18 mouse cellular contexts compared by ENCODE assay signal in the genomic region with DNA sequence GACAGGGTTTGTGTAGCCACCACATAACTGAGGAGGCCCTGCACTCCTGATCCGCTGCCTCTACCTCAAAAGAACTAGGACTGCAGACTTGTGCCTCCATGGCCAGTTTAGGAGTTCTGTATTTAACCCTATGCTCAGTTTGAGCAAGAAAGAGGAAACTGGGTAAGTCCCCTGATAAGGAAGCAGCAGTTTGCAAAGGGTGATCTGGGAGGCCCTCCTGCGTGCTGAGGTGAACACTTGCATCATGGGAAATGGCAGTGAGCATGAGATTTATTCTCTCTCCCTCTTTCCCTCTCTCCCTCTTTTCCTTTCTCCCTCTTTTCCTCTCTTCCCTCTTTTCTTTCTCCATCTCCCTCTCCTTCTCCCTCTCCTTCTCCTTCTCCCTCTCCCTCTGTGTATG.
DNase-seq lines count a peak whose midpoint lies in the region; ATAC-seq lines count a peak whose summit lies in the region.
"Had no signal": no experiment of that assay in that cellular context is flagged by ENCODE, and none has a peak within 500 bp of the region (broad histone marks: within the 10 kb centered on the region; RNA-seq: fewer than 3 reads in every experiment).

No protein-coding gene starts in this region.

- ATAC-seq in heart, embryonic 13.5 days (ENCODE audit: extremely low read depth, insufficient number of reproducible peaks, low FRiP score, low TSS enrichment): no peak
- ATAC-seq in liver, embryonic 11.5 days (replicated peaks; ENCODE audit: low FRiP score): no peak
- peak; percentile 37 to 42; a peak in 2 of 4 replicates for ATAC-seq in hematopoietic stem cell, adult 5-6 weeks (replicated peaks in 1 of 2; ENCODE audit: insufficient read depth in 1 of 2, low FRiP score in 2 of 2, low TSS enrichment in 1 of 2, low read depth in 1 of 2, poor library complexity in 2 of 2, severe bottlenecking in 2 of 2)
- ATAC-seq: forebrain, postnatal 0 days; Patski had no signal

- no peak overlapping the region for H3K4me2 ChIP-seq in heart, embryonic 13.5 days
- H3K4me2 ChIP-seq in liver, embryonic 11.5 days: no peak overlapping the region
- H3K4me2 ChIP-seq: embryonic facial prominence, embryonic 15.5 days; hindbrain, embryonic 12.5 days; liver, embryonic 15.5 days had no signal

- peak overlapping the region; percentile 74 for H3K27ac ChIP-seq in heart, embryonic 13.5 days (replicated peaks)
- no peak overlapping the region for H3K27ac ChIP-seq in liver, embryonic 11.5 days (ENCODE audit: low read depth, low read length)
- H3K27ac ChIP-seq: embryonic facial prominence, embryonic 15.5 days; forebrain, embryonic 10.5 days; hindbrain, embryonic 12.5 days; left cerebral cortex, adult 2 months; liver, embryonic 15.5 days; midbrain, embryonic 10.5 days had no signal

- H3K4me3 ChIP-seq in heart, embryonic 13.5 days: no peak overlapping the region
- no peak overlapping the region for H3K4me3 ChIP-seq in liver, embryonic 11.5 days (ENCODE audit: low read depth, low read length)
- H3K4me3 ChIP-seq: embryonic facial prominence, embryonic 15.5 days; forebrain, embryonic 10.5 days; hindbrain, embryonic 12.5 days; left cerebral cortex, adult 2 months; liver, embryonic 15.5 days; midbrain, embryonic 10.5 days had no signal

- no peaks in the 10 kb centered on the region for H3K9me3 ChIP-seq in heart, embryonic 13.5 days
- H3K9me3 ChIP-seq in liver, embryonic 11.5 days (ENCODE audit: control insufficient read depth, low read length): no peaks in the 10 kb centered on the region
- H3K9me3 ChIP-seq: embryonic facial prominence, embryonic 15.5 days; forebrain, embryonic 10.5 days; hindbrain, embryonic 12.5 days; liver, embryonic 15.5 days; midbrain, embryonic 10.5 days had no signal

- H3K9ac ChIP-seq in heart, embryonic 13.5 days: no peak overlapping the region
- H3K9ac ChIP-seq in liver, embryonic 11.5 days (ENCODE audit: low read depth, low read length): no peak overlapping the region
- H3K9ac ChIP-seq: embryonic facial prominence, embryonic 15.5 days; forebrain, postnatal 0 days; hindbrain, embryonic 12.5 days; liver, embryonic 15.5 days had no signal

- no peaks in the 10 kb centered on the region for H3K36me3 ChIP-seq in heart, embryonic 13.5 days
- no peaks in the 10 kb centered on the region for H3K36me3 ChIP-seq in liver, embryonic 11.5 days (ENCODE audit: control insufficient read depth, insufficient read depth, low read length)
- H3K36me3 ChIP-seq: embryonic facial prominence, embryonic 15.5 days; forebrain, embryonic 10.5 days; hindbrain, embryonic 12.5 days; liver, embryonic 15.5 days; midbrain, embryonic 10.5 days had no signal

- DNase-seq in heart, adult 18-20 months: no peak
- DNase-seq in liver, embryonic 11.5 days (ENCODE audit: low spot score): peak; percentile 31
- DNase-seq in liver: no peak
- DNase-seq in left cerebral cortex, adult 8-10 months (ENCODE audit: low spot score in 2 of 2): no peak
- no peak for DNase-seq in adrenal gland, postnatal 25 days
- DNase-seq: cerebellum, postnatal 14 days; forebrain, postnatal 0 days; layer of hippocampus, adult 9-11 months; thymus, adult 2 months had no signal

- peaks cover 26% of the 10 kb centered on the region for H3K4me1 ChIP-seq in heart, embryonic 13.5 days
- H3K4me1 ChIP-seq in liver, embryonic 11.5 days (replicated peaks; ENCODE audit: control insufficient read depth, insufficient read depth, low read length): no peaks in the 10 kb centered on the region; the same call in 1 of the 2 replicates
- H3K4me1 ChIP-seq: embryonic facial prominence, embryonic 15.5 days; hindbrain, embryonic 12.5 days; liver, embryonic 15.5 days; midbrain, embryonic 10.5 days had no signal

- WGBS in heart, embryonic 13.5 days: 49% methylated on average over 2 of the region's 2 CpGs
- 42% methylated on average over 2 of the region's 2 CpGs for WGBS in liver, embryonic 11.5 days

- H3K27me3 ChIP-seq in heart, embryonic 13.5 days (replicated peaks): no peaks in the 10 kb centered on the region
- H3K27me3 ChIP-seq in liver, embryonic 11.5 days (replicated peaks; ENCODE audit: control insufficient read depth, insufficient read depth, low read length): no peaks in the 10 kb centered on the region
- H3K27me3 ChIP-seq: embryonic facial prominence, embryonic 15.5 days; hindbrain, embryonic 12.5 days; liver, embryonic 15.5 days; Patski had no signal

Comparison
In these comparisons a context has a peak if more than half of its experiments do, and no peak if none do; other contexts are left out.
1. ATAC-seq: peak in hematopoietic stem cell, adult 5-6 weeks (2 of 2); none in heart, embryonic 13.5 days (single experiment) and liver, embryonic 11.5 days (single experiment).